Mouse (Mus musculus) lung, postnatal 36 days (tissue): ENCODE data around the gene Hfe2.
A peak's percentile ranks its signal among the peaks of the same experiment; 100 is the strongest.

Experiments
- DNase-seq: peaks from one replicate; pipeline ENCODE4 v3.0.0; 2022; ENCODE audit warnings: mixed read lengths

The Hfe2 gene

DNA sequence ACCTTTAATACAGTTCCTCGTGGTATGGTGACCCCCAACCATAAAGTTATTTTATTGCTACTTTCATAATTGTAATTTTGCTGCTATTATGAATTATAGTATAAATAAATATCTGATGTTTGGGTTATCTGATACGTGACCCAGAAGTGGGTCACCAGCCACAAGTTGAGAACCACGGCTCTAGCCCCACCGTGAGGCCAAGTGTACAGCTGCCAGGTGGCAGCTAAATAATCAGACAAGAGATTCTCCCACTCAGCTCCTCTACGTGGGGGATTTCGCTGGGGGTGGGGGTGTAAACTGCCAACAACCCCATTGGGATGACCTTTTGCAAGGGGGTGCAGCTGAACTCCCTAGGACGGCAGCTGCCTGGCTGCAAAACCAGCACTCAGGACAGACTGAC lies 7.1 kb downstream of the Hfe2 start:
- DNase-seq, result no peak

GRCm38 (mm10) chr3:96534300-96534699 lies 9.3 kb downstream of the Hfe2 start:
- no peak for DNase-seq

DNA sequence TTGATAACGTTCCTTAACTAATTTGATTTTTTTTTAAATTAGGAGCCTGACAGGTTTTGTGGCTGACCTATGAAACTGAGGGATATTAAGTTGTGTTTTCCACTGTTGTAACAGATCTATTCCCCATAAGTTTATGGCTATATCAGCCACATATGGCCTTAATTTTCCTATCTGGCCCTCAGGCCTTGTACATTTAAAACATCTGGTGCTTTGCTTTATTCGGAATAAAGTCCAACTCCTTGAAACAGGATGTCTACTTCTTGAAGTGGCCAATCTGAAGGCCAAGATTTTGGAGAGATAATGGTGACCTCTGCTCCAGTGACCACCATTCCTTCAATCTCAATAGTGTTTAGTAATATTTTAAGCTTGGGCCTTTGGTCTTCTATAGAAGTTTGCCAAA lies 14.3 kb downstream of the Hfe2 start:
- DNase-seq, result no peak

GRCm38 (mm10) chr3:96540740-96541139 lies 15.8 kb downstream of the Hfe2 start:
- DNase-seq, result no peak

DNA sequence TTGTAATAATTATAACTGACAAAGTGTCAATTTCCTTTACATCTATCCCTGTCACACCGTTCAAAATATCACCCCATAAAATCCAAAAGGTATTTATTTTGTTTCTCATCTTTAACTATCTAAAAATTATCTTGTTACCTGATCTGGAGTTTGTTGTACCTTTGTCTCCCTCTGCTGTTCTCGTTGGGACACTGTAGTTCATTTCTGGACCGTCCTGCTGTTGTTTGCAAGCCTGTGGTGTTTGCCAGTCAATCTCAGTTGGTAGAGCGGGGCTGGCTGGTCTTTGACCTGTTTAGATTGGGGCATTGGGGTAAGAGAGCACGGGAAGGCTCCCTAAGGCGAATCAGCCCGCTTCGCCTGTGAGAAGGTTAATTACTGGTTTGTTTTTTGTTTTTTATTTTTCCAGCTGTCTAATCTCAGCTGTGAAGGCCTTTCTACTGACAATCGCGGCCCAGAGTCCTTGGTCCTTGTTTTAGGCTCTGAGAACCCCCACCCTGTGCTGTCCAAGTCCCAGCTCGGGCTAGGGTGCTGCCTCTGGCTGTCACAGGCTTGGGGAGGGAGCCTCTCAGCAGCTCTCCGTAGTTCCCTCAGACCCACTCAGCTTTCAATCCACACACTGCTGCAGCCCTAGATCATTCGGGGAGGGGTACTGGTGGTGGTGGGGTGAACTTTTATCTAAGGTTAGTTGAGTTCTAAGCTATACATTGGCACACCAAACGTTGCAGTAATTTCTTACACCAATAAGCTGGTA lies 16.5 kb downstream of the Hfe2 start:
- DNase-seq, result no peak

- DNase-seq, result no peak
Measured at GRCm38 (mm10) chr3:96542554-96542953, 17.6 kb downstream of the Hfe2 start.

DNA sequence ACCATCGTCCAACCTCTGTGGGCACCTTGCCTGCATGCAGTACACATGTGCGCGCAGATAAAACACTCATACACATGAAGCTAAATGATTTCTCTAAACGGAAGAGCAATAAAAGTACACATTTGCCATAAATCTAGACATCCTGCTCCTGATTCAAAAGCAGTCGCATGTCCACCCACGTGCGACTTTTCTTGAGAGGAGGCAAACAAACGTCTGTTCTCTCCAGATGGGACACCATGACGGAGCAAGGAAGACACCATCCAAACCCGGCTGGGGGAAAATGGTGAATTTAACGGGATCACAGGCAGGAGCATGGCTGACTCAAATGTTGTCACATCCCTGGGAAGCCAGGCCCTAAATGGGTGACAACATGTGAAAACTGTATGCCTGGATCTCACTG lies 18.4 kb downstream of the Hfe2 start:
- no peak for DNase-seq

GRCm38 (mm10) chr3:96545565-96545964 lies 20.6 kb downstream of the Hfe2 start:
- peak; percentile 47 for DNase-seq

GRCm38 (mm10) chr3:96546880-96547279 lies 21.9 kb downstream of the Hfe2 start:
- no peak for DNase-seq

GRCm38 (mm10) chr3:96547389-96547960 lies 22.5 kb downstream of the Hfe2 start:
- DNase-seq, result peak; percentile 89

DNA sequence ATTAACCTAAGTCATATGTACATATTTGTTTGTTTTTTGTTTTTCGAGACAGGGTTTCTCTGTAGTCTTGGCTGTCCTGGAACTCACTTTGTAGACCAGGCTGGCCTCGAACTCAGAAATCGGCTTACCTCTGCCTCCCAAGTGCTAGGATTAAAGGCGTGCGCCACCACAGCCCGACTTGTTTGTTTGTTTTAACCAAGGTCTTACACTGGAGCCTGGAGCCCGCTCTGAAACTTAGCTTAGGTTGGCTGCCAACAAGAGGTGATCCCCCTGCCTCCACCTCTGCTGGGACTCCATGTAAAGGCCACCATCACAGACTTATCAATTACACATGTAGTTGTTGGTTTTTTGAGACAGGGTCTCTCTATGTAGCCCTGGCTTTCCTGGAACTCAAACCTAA lies 23.9 kb downstream of the Hfe2 start:
- no peak for DNase-seq

GRCm38 (mm10) chr3:96549346-96549745 lies 24.4 kb downstream of the Hfe2 start:
- DNase-seq, result no peak

- DNase-seq, result peak; percentile 92
Measured at GRCm38 (mm10) chr3:96551203-96551602, 26.2 kb downstream of the Hfe2 start.

- peak; percentile 59 for DNase-seq
Measured at GRCm38 (mm10) chr3:96551890-96552289, 26.9 kb downstream of the Hfe2 start.

GRCm38 (mm10) chr3:96553601-96554000 lies 28.6 kb downstream of the Hfe2 start:
- DNase-seq, result no peak

GRCm38 (mm10) chr3:96554251-96554650 lies 29.3 kb downstream of the Hfe2 start:
- DNase-seq, result no peak

GRCm38 (mm10) chr3:96555041-96555596 lies 30.1 kb downstream of the Hfe2 start:
- DNase-seq, result peak; percentile 95

- no peak for DNase-seq
Measured at GRCm38 (mm10) chr3:96555999-96556614, 31.1 kb downstream of the Hfe2 start.

DNA sequence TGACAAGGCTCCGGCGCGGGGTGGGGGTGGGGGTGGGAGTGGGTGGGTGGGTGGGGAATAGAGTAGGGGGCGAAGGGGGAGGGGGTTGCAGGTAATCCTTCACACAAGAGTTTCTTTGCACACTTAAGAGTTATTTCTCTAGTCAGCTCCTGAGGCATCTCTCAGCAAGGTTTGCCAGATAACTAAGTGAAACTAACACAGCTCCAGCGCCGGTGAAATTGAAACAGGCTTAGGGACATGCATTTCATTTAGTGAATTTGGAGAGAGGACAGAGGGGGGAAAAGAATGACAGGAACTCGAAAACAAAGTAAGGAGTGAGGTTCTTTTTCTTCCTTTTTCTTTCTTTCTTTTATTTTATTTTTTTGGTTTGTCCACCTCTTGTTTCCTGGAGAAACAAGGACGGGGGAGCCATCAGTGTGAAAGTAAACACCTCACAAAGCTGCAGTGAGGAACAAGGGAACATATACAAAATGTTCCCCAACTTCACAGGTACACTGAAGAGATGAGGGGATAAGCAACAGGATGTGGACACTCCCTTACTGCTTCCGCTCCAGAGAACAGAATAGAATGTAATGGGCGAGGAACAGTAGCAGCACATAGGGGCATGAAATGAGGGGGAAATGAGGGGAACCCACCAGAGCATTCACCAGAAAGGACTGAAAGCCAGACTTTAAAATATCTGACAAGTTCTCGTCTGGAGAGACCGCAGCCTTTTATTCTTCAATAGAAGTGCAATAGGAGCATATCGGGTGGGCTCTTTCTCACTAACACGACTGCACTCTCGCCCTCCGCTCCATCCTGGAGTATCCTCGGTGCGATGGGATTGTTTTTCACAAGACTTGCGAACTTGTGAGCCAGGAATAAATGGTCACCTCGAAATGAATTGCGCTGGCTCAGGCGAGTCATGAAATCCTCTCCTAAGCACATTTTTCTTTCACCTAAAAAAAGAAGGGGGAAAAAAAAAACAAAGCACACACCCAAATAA lies 32.0 kb downstream of the Hfe2 start:
- DNase-seq, result peak; percentile 80

- DNase-seq, result peak; percentile 100
Measured at GRCm38 (mm10) chr3:96557694-96558093, 32.7 kb downstream of the Hfe2 start, which contains the start of gene Txnip. Gene Txnip, plus strand, starts transcription at chr3:96557957.

DNA sequence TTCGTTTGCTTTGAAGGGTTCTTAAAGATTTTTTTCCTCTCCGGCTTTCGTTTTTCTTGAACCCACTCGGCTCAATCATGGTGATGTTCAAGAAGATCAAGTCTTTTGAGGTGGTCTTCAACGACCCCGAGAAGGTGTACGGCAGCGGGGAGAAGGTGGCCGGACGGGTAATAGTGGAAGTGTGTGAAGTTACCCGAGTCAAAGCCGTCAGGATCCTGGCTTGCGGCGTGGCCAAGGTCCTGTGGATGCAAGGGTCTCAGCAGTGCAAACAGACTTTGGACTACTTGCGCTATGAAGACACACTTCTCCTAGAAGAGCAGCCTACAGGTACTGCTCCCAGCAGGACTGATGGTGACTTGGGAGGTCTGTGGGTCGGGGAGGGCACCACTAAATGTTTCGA lies 33.2 kb downstream of the Hfe2 start:
- DNase-seq, result peak; percentile 70

- DNase-seq, result peak; percentile 53
Measured at GRCm38 (mm10) chr3:96558668-96559196, 33.8 kb downstream of the Hfe2 start.
